In the genomic region with DNA sequence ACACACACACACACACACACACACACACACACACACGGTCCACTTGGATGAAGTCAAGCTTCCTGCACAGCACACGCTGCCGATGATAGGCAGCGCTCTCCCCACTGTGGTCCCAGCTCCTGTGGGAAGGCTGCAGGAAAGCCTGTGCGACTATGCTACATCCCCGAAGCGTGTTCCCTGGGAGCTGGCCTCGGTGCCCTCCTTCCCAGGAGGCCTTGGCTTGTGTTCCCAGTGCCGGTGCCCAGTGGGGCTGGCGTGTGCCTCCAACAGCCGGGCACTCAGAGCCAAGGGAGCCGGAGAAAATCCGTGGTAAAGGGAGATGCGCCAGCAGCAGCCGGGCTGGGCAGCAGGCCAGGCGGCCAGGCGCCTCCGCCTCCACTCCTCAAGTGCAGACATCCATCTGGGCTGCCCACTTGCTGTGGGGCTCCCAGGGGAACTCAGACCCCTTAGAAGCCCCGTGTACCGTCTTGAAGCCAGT, we compare ENCODE assay signal across 8 mouse cellular contexts. TPM values are rescaled to one million over a fixed set of nuclear protein-coding genes. Genes with fewer than 3 reads are reported as not detected.
DNase-seq lines count a peak whose midpoint lies in the region; ATAC-seq lines count a peak whose summit lies in the region.

No protein-coding gene starts in this region.

- H3K36me3 ChIP-seq in forebrain, embryonic 12.5 days (replicated peaks) = no peaks in the 10 kb centered on the region
- no peaks in the 10 kb centered on the region for H3K36me3 ChIP-seq in forebrain, embryonic 11.5 days (ENCODE audit: control insufficient read depth, insufficient read depth, low read length)
- H3K36me3 ChIP-seq in intestine, embryonic 14.5 days (ENCODE audit: control insufficient read depth, insufficient read depth, low read length) = no peaks in the 10 kb centered on the region

- H3K4me1 ChIP-seq in forebrain, embryonic 12.5 days = peaks cover 7% of the 10 kb centered on the region
- no peaks in the 10 kb centered on the region for H3K4me1 ChIP-seq in forebrain, embryonic 11.5 days (replicated peaks; ENCODE audit: control insufficient read depth, insufficient read depth, low read length)
- peaks cover 5% of the 10 kb centered on the region; the same call in 1 of the 2 replicates for H3K4me1 ChIP-seq in intestine, embryonic 14.5 days (replicated peaks; ENCODE audit: control insufficient read depth, insufficient read depth, low read length)

- no peaks in the 10 kb centered on the region for H3K9me3 ChIP-seq in forebrain, embryonic 12.5 days
- H3K9me3 ChIP-seq in forebrain, embryonic 11.5 days (ENCODE audit: control insufficient read depth, low read length) = no peaks in the 10 kb centered on the region
- no peaks in the 10 kb centered on the region for H3K9me3 ChIP-seq in intestine, embryonic 14.5 days (ENCODE audit: control insufficient read depth, low read length)

- peak overlapping the region; percentile 65 for H3K27ac ChIP-seq in forebrain, embryonic 12.5 days
- H3K27ac ChIP-seq in forebrain, embryonic 11.5 days (ENCODE audit: low read depth, low read length) = no peak overlapping the region
- H3K27ac ChIP-seq in intestine, embryonic 14.5 days (ENCODE audit: low read depth) = peak overlapping the region; percentile 60; the same call in 1 of the 2 replicates

- H3K4me3 ChIP-seq in forebrain, embryonic 12.5 days (replicated peaks) = no peak overlapping the region
- H3K4me3 ChIP-seq in forebrain, embryonic 11.5 days (ENCODE audit: low read depth, low read length) = no peak overlapping the region
- H3K4me3 ChIP-seq in intestine, embryonic 14.5 days (ENCODE audit: low read depth, low read length) = no peak overlapping the region

- H3K9ac ChIP-seq in forebrain, embryonic 12.5 days = no peak overlapping the region
- H3K9ac ChIP-seq in forebrain, embryonic 11.5 days (ENCODE audit: low read length) = no peak overlapping the region
- H3K9ac ChIP-seq in intestine, embryonic 14.5 days (ENCODE audit: low read length) = no peak overlapping the region

- WGBS in forebrain, embryonic 12.5 days = 65% methylated on average over 20 of the region's 20 CpGs
- WGBS in forebrain, embryonic 11.5 days = 80% methylated on average over 20 of the region's 20 CpGs
- WGBS in intestine, embryonic 14.5 days = 53% methylated on average over 20 of the region's 20 CpGs

- DNase-seq in forebrain, embryonic 11.5 days (ENCODE audit: low spot score) = no peak
- peak; percentile 90 for DNase-seq in cerebellum, adult 9-10 months
- peak; percentile 85 for DNase-seq in gastrocnemius, postnatal 25 days
- DNase-seq in intestine, embryonic 14.5 days (ENCODE audit: low spot score) = peak; percentile 80
- DNase-seq in left cerebral cortex, adult 8-10 months (ENCODE audit: low spot score in 2 of 2) = peak; percentile 74 to 89
- DNase-seq in right cerebral cortex, adult 2 months (ENCODE audit: low spot score in 2 of 2) = peak; percentile 82 to 90

- ATAC-seq in forebrain, embryonic 12.5 days (ENCODE audit: low FRiP score) = peak; percentile 41; the same call in 1 of the 2 replicates
- ATAC-seq in forebrain, embryonic 11.5 days (replicated peaks; ENCODE audit: low FRiP score) = no peak
- ATAC-seq in intestine, embryonic 14.5 days (replicated peaks; ENCODE audit: low FRiP score, low TSS enrichment, low read depth) = no peak
- no peak for ATAC-seq in granulocyte monocyte progenitor cell, adult 5-6 weeks (replicated peaks; ENCODE audit: poor library complexity, severe bottlenecking)

- no peaks in the 10 kb centered on the region for H3K27me3 ChIP-seq in forebrain, embryonic 12.5 days
- H3K27me3 ChIP-seq in forebrain, embryonic 11.5 days (ENCODE audit: control insufficient read depth, insufficient read depth, low read length) = no peaks in the 10 kb centered on the region
- no peaks in the 10 kb centered on the region for H3K27me3 ChIP-seq in intestine, embryonic 14.5 days (replicated peaks; ENCODE audit: control insufficient read depth, insufficient read depth, low read length)

- no peak overlapping the region for H3K4me2 ChIP-seq in forebrain, embryonic 12.5 days
- no peak overlapping the region for H3K4me2 ChIP-seq in forebrain, embryonic 11.5 days (ENCODE audit: low read depth, low read length, severe bottlenecking)
- peak overlapping the region; percentile 18 for H3K4me2 ChIP-seq in intestine, embryonic 14.5 days (ENCODE audit: low read length)

RNA-seq across cellular contexts. Expression of gene Pard6b, which starts 25.9 kb away (rescaled TPM):
- 11.4 and 13.5 TPM in 2 replicates for polyA plus RNA-seq in forebrain, embryonic 12.5 days (2016; fragmentation: Nextera tagmentation; extraction: Ambion mirVana)
- 12.4 and 13.7 TPM in 2 replicates for polyA plus RNA-seq in forebrain, embryonic 11.5 days (2014; fragmentation: Nextera tagmentation; extraction: Ambion mirVana)
- total RNA-seq in gastrocnemius, postnatal 25 days (2021) = under 1 TPM; 0.43 to 0.62 TPM
- 20.0 and 21.6 TPM in 2 replicates for polyA plus RNA-seq in intestine, embryonic 14.5 days (2014; fragmentation: Nextera tagmentation; extraction: Ambion mirVana)
- 1 to 10 TPM; 4.7 to 6.5 (median 5.8) TPM for total RNA-seq in left cerebral cortex, adult 8-10 months (2022)
- total RNA-seq in granulocyte monocyte progenitor cell, adult 5-6 weeks (2014; fragmentation: Nextera tagmentation) = 0.58 TPM in 1 of 2 replicates, not detected in the other
- 0.04 and 0.21 TPM in 2 replicates for total RNA-seq in granulocyte monocyte progenitor cell, adult 5-6 weeks (2017)
